Mouse (Mus musculus): ENCODE data around the gene Timp4.

GRCm38 (mm10) chr6:115290561-115290960, 38.6 kb upstream of the Timp4 start:
- TF ChIP-seq CTCF (IDR thresholded peaks at IDR 0.05; ENCODE audit: extremely low read depth, insufficient read depth, low read length) (no peak), POLR2A (IDR thresholded peaks at IDR 0.05; ENCODE audit: extremely low read depth, insufficient read depth, low read length) (no peak)
